Comparison of ENCODE assay signal across 8 mouse cellular contexts in genomic region chr11:76997305-76997704, GRCm38 (mm10). TPM values are rescaled to one million over a fixed set of nuclear protein-coding genes. Genes with fewer than 3 reads are reported as not detected.
DNase-seq lines count a peak whose midpoint lies in the region; ATAC-seq and TF ChIP-seq lines count a peak whose summit lies in the region.

No protein-coding gene starts in this region.

- TF ChIP-seq EP300 in lung, postnatal 0 days (IDR thresholded peaks at IDR 0.05), result no peak

- no peaks in the 10 kb centered on the region for H3K9me3 ChIP-seq in lung, postnatal 0 days (ENCODE audit: low read length)

- DNase-seq in Muller cell, postnatal 12 days (ENCODE audit: inconsistent ontology term), result peak; percentile 82
- peak; percentile 66 for DNase-seq in cerebellum, adult 9-10 months
- DNase-seq in forelimb bud, embryonic 11.5 days (ENCODE audit: low read depth, low spot score), result peak; percentile 80
- peak; percentile 70 to 76 for DNase-seq in layer of hippocampus, postnatal 10 days (ENCODE audit: low spot score in 2 of 2)
- DNase-seq in lung, postnatal 0 days (ENCODE audit: low spot score), result peak; percentile 77
- peak; percentile 74 for DNase-seq in ovary, postnatal 14 days (ENCODE audit: low spot score)
- DNase-seq in thymus, postnatal 10 days (ENCODE audit: low spot score in 2 of 2), result peak; percentile 11 to 56

- TF ChIP-seq CTCF in lung, postnatal 0 days (IDR thresholded peaks at IDR 0.05), result peak; percentile 96

- peak overlapping the region; percentile 77 for H3K4me2 ChIP-seq in lung, postnatal 0 days (replicated peaks; ENCODE audit: low read depth, low read length)

- peaks cover 6% of the 10 kb centered on the region for H3K27me3 ChIP-seq in lung, postnatal 0 days (replicated peaks; ENCODE audit: insufficient read depth, low read length)

- no peaks in the 10 kb centered on the region for H3K4me1 ChIP-seq in lung, postnatal 0 days (ENCODE audit: insufficient read depth, low read depth, low read length)

- under 1% methylated on average over 21 of the region's 21 CpGs for WGBS in lung, postnatal 0 days

- no peak overlapping the region for H3K27ac ChIP-seq in lung, postnatal 0 days (ENCODE audit: low read length)

- H3K9ac ChIP-seq in lung, postnatal 0 days (replicated peaks; ENCODE audit: low read depth), result no peak overlapping the region

- no peaks in the 10 kb centered on the region for H3K36me3 ChIP-seq in lung, postnatal 0 days (ENCODE audit: insufficient read depth, low read length)

- H3K4me3 ChIP-seq in lung, postnatal 0 days (ENCODE audit: low read depth, low read length), result peak overlapping the region; percentile 43

- peak; percentile 74 to 78 for ATAC-seq in hematopoietic stem cell, adult 5-6 weeks (replicated peaks in 1 of 2; ENCODE audit: insufficient read depth in 1 of 2, low FRiP score in 2 of 2, low TSS enrichment in 1 of 2, low read depth in 1 of 2, poor library complexity in 2 of 2, severe bottlenecking in 2 of 2)
- ATAC-seq in lung, postnatal 0 days, result peak; percentile 77

RNA-seq across cellular contexts. Expression of gene Slc6a4, which starts 1.1 kb away (rescaled TPM):
- total RNA-seq in hematopoietic stem cell, adult 5-6 weeks (2017), result not detected in 2 replicates
- total RNA-seq in layer of hippocampus, postnatal 10 days (2021), result under 1 TPM in 1 of 2 experiments, not detected in 1; 0.53 TPM
- 1.8 and 2.4 TPM in 2 replicates for polyA plus RNA-seq in lung, postnatal 0 days (2015; fragmentation: Nextera tagmentation; extraction: Ambion mirVana)
